Mouse (Mus musculus) CH12.LX (cell line): ENCODE results near the gene Kcnma1. TPM values are rescaled to one million over a fixed set of nuclear protein-coding genes. Genes with fewer than 3 reads are reported as not detected.

Experiments used
- DNase-seq: peaks from one replicate; pipeline ENCODE4 v3.0.0-alpha.2; 2013; ENCODE audit errors: extremely low read depth
- H3K27ac ChIP-seq: 2 replicates; pipeline ENCODE4 v1.5.1; 2012; ENCODE audit warnings: low read depth, mild to moderate bottlenecking, control low read depth, moderate library complexity; ENCODE audit not compliant: insufficient read depth
- H3K27me3 ChIP-seq: replicated peaks from 2 replicates; pipeline ENCODE3; 2012; ENCODE audit warnings: inconsistent platforms
- H3K36me3 ChIP-seq, 2 experiments: replicated peaks in 1 of 2; 2 replicates each; pipeline versions ENCODE3 to v1.6.1; 2012; ENCODE audit warnings: inconsistent platforms in 1 of 2, low read length in 1 of 2, mild to moderate bottlenecking in 1 of 2, mixed read lengths in 1 of 2, moderate library complexity in 1 of 2; ENCODE audit not compliant: control insufficient read depth in 1 of 2, insufficient read depth in 1 of 2
- H3K4me1 ChIP-seq, 2 experiments: 2 replicates each; pipeline ENCODE4 v1.6.1; 2012; ENCODE audit warnings: inconsistent platforms in 1 of 2, moderate library complexity in 1 of 2; ENCODE audit not compliant: insufficient read depth in 2 of 2, control insufficient read depth in 1 of 2
- H3K4me2 ChIP-seq: 2 replicates; pipeline ENCODE4 v1.6.1; 2012; ENCODE audit warnings: low read depth, mild to moderate bottlenecking, control low read depth; ENCODE audit not compliant: poor library complexity, insufficient read depth, severe bottlenecking
- H3K4me3 ChIP-seq, 3 experiments: fragments of 150-350 bp in 1 of 3; sonication (generic) in 1 of 3; replicated peaks in 1 of 3; 2 replicates each; pipeline versions ENCODE3 to v1.5.1; 2011 to 2012; ENCODE audit warnings: low read depth in 2 of 3, low read length in 2 of 3, mild to moderate bottlenecking in 2 of 3, moderate library complexity in 2 of 3, control low read depth in 1 of 3, improper control_type of control experiment in 1 of 3, inconsistent platforms in 1 of 3, mixed read lengths in 1 of 3; ENCODE audit not compliant: poor library complexity in 1 of 3
- H3K79me2 ChIP-seq: replicated peaks from 2 replicates; pipeline ENCODE4 v1.6.1; 2012; ENCODE audit warnings: mild to moderate bottlenecking, moderate library complexity; ENCODE audit not compliant: control insufficient read depth, poor library complexity, insufficient read depth, severe bottlenecking; ENCODE audit errors: extremely low read depth
- H3K9ac ChIP-seq: 2 replicates; pipeline ENCODE4 v1.6.1; 2012; ENCODE audit warnings: low read depth, mild to moderate bottlenecking, control low read depth, moderate library complexity; ENCODE audit not compliant: insufficient read depth
- H3K9me3 ChIP-seq: replicated peaks from 2 replicates; pipeline ENCODE3; 2012; ENCODE audit warnings: low read length, inconsistent platforms, mixed read lengths
- BHLHE40 ChIP-seq: IDR thresholded peaks from 2 replicates; pipeline ENCODE4 v1.6.1; 2011; ENCODE audit warnings: mild to moderate bottlenecking, low read depth, low read length, improper control_type of control experiment
- CHD1 ChIP-seq: IDR thresholded peaks from 2 replicates; pipeline ENCODE4 v1.6.1; 2012; ENCODE audit warnings: low read depth, low read length, improper control_type of control experiment, inconsistent platforms
- CHD2 ChIP-seq: IDR thresholded peaks from 2 replicates; pipeline ENCODE4 v1.6.1; 2011; ENCODE audit warnings: low read length, improper control_type of control experiment
- E2F4 ChIP-seq: IDR thresholded peaks from 2 replicates; pipeline ENCODE4 v1.6.1; 2011; ENCODE audit warnings: low read depth, low read length, improper control_type of control experiment; ENCODE audit not compliant: insufficient replicate concordance
- ELF1 ChIP-seq: IDR thresholded peaks from 2 replicates; pipeline ENCODE4 v1.6.1; 2014; ENCODE audit warnings: low read depth, mild to moderate bottlenecking, inconsistent platforms, low read length, improper control_type of control experiment
- EP300 ChIP-seq: IDR thresholded peaks from 2 replicates; pipeline ENCODE4 v1.6.1; 2011; ENCODE audit warnings: low read length, improper control_type of control experiment
- GABPA ChIP-seq: IDR thresholded peaks from 2 replicates; pipeline ENCODE4 v1.6.1; 2012; ENCODE audit warnings: low read depth, low read length, improper control_type of control experiment, inconsistent platforms; ENCODE audit not compliant: insufficient replicate concordance
- HCFC1 ChIP-seq: IDR thresholded peaks from 2 replicates; pipeline ENCODE4 v1.6.1; 2012; ENCODE audit warnings: low read depth, mild to moderate bottlenecking, inconsistent platforms, low read length, improper control_type of control experiment
- IRF4 ChIP-seq: IDR thresholded peaks from 2 replicates; pipeline ENCODE4 v1.6.1; 2014; ENCODE audit warnings: low read depth, mild to moderate bottlenecking, inconsistent platforms, low read length, improper control_type of control experiment
- JUN ChIP-seq: IDR thresholded peaks from 2 replicates; pipeline ENCODE4 v1.6.1; 2011; ENCODE audit warnings: low read depth, mild to moderate bottlenecking, low read length, improper control_type of control experiment, moderate library complexity; ENCODE audit not compliant: insufficient read depth
- JUND ChIP-seq: conservative IDR thresholded peaks from 2 replicates; pipeline ENCODE4 v1.6.1; 2011; ENCODE audit warnings: low read depth, low read length, improper control_type of control experiment
- MAFK ChIP-seq: IDR thresholded peaks from 2 replicates; pipeline ENCODE4 v1.6.1; 2011; ENCODE audit warnings: low read length, improper control_type of control experiment; ENCODE audit not compliant: insufficient replicate concordance
- NELFE ChIP-seq: IDR thresholded peaks from 2 replicates; pipeline ENCODE4 v1.6.1; 2011; ENCODE audit warnings: low read depth, low read length, improper control_type of control experiment
- NRF1 ChIP-seq: IDR thresholded peaks from 2 replicates; pipeline ENCODE4 v1.6.1; 2014; ENCODE audit warnings: low read depth, mild to moderate bottlenecking, inconsistent platforms, low read length, improper control_type of control experiment, moderate library complexity
- POLR2AphosphoS2 ChIP-seq: IDR thresholded peaks from 2 replicates; pipeline ENCODE4 v1.6.1; 2011; ENCODE audit warnings: low read depth, low read length, improper control_type of control experiment
- RAD21 ChIP-seq: IDR thresholded peaks from 2 replicates; pipeline ENCODE4 v1.6.1; 2011; ENCODE audit warnings: low read depth, mild to moderate bottlenecking, low read length, improper control_type of control experiment, moderate library complexity
- RCOR1 ChIP-seq: conservative IDR thresholded peaks from 2 replicates; pipeline ENCODE4 v1.6.1; 2012; ENCODE audit warnings: low read depth, mild to moderate bottlenecking, inconsistent platforms, low read length, improper control_type of control experiment
- SIN3A ChIP-seq: IDR thresholded peaks from 2 replicates; pipeline ENCODE4 v1.6.1; 2012; ENCODE audit warnings: low read length, improper control_type of control experiment, inconsistent platforms
- SMC3 ChIP-seq: IDR thresholded peaks from 2 replicates; pipeline ENCODE4 v1.6.1; 2011; ENCODE audit warnings: low read depth, low read length, improper control_type of control experiment
- UBTF ChIP-seq: IDR thresholded peaks from 2 replicates; pipeline ENCODE4 v1.6.1; 2012; ENCODE audit warnings: low read depth, mild to moderate bottlenecking, inconsistent platforms, low read length, improper control_type of control experiment, moderate library complexity
- USF2 ChIP-seq: conservative IDR thresholded peaks from 2 replicates; pipeline ENCODE4 v1.6.1; 2011; ENCODE audit warnings: low read depth, low read length, improper control_type of control experiment
- ZC3H11A ChIP-seq: IDR thresholded peaks from 2 replicates; pipeline ENCODE4 v1.6.1; 2012; ENCODE audit warnings: low read depth, mild to moderate bottlenecking, inconsistent platforms, low read length, improper control_type of control experiment
- ZKSCAN1 ChIP-seq: IDR thresholded peaks from 2 replicates; pipeline ENCODE4 v1.6.1; 2012; ENCODE audit warnings: low read depth, inconsistent platforms, low read length, improper control_type of control experiment, borderline replicate concordance
- dilution Hi-C: fragments of 300-500 bp; cut with MboI; formaldehyde crosslinking; loops from 2 replicates; pipeline ENCODE4 v1.14.3; 2020; ENCODE audit warnings: low sequenced_read_pairs; ENCODE audit not compliant: extremely low pct_unique_long_range_greater_than_20kb, extremely low pct_ligation_motif_present
- in situ Hi-C: fragments of 300-500 bp; cut with MboI; formaldehyde crosslinking; loops from 3 replicates; pipeline ENCODE4 v1.14.3; 2019; ENCODE audit warnings: low sequenced_read_pairs, low pct_ligation_motif_present, low pct_unique_long_range_greater_than_20kb, mixed read lengths
- polyA plus RNA-seq: library from polyadenylated mRNA; unstranded; fragments of >175 nt; gene quantifications from 2 replicates; pipeline ENCODE4 v1.2.1, GENCODE M21; 2012; ENCODE audit warnings: low read depth; ENCODE audit not compliant: insufficient read length
- total RNA-seq, 2 experiments: library from RNA; depleted of rRNA; stranded (reverse); fragments of 300-350 nt in 1 of 2; fragments of >200 nt in 1 of 2; gene quantifications; 2 replicates each; pipeline ENCODE4 v1.2.3; 2012 to 2014

Gene Kcnma1
- total and polyA plus RNA-seq, 3 experiments, result 0.10 to 0.17 (median 0.12) TPM

DNA sequence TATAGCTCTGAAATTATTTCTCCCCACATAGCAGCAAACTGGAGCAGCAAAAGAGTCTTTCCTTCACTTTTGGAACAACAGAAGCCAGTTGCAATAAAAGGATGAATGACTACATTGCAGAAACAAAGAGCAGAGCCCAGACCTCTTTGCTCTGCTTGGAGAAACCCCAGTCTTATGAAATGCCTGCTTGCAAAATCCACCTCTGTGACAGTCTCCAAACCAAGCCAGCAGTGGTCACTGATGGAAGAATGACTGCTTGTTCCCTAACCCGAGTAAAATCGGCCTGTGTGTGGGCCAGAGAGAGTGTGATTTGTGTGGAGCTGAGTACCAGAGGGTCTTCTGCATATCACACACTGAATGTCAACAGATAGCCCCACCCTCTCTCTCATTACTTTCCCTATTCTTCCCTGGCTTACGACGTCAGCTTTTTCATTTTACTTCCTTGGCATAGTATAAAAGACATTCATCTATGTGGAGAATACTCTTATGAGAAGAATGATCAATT, 518.0 kb downstream of the Kcnma1 start:
- dilution Hi-C loops (no loop called here), in situ Hi-C loops (no loop called here)
- H3K4me2 ChIP-seq, result no peak overlapping the region

DNA sequence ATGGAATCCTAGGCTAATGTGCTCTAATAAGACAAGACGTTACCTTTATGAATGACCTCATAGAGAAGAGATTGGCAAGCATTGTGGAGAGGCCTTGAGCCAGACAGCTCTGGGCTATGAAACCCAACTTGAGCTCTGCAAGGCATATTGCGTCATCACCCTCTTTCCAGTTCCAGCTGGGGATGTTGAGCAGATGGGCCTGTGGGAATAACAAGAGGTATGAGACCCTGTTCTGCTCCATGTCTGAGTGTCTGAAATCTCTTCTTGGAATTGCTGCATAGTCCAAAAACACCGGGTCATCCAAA, 519.8 kb downstream of the Kcnma1 start:
- H3K27me3 ChIP-seq, result no peaks in the 10 kb centered on the region
- H3K4me2 ChIP-seq, result no peak overlapping the region
- TF ChIP-seq SMC3 (no peak), NELFE (no peak), ZKSCAN1 (no peak), JUND (no peak), RAD21 (no peak), MAFK (no peak), SIN3A (no peak), E2F4 (no peak), NRF1 (no peak), BHLHE40 (no peak), POLR2AphosphoS2 (no peak)
- in situ Hi-C loops (no loop called here), dilution Hi-C loops (no loop called here)
- H3K79me2 ChIP-seq, result no peaks in the 10 kb centered on the region
- DNase-seq, result no peak
- no peaks in the 10 kb centered on the region for H3K9me3 ChIP-seq
- H3K9ac ChIP-seq, result no peak overlapping the region
- no peak overlapping the region for H3K27ac ChIP-seq
- H3K4me1 ChIP-seq, result peaks cover 0 to 4% of the 10 kb centered on the region in 2 experiments; a peak in 1 of 4 replicates
- no peak overlapping the region for H3K4me3 ChIP-seq
- H3K36me3 ChIP-seq, result no peaks in the 10 kb centered on the region

More for the DNA sequence above, 518.0 kb downstream of the Kcnma1 start:
- Histone ChIP-seq H3K79me2 (no peaks in the 10 kb centered on the region), H3K36me3 (no peaks in the 10 kb centered on the region), H3K4me3 (no peak overlapping the region), H3K9ac (no peak overlapping the region), H3K9me3 (no peaks in the 10 kb centered on the region), H3K27me3 (no peaks in the 10 kb centered on the region), H3K4me1 (peaks cover 0 to 3% of the 10 kb centered on the region in 2 experiments; a peak in 1 of 4 replicates), H3K27ac (no peak overlapping the region)
- DNase-seq, result no peak
- TF ChIP-seq BHLHE40 (no peak), ZC3H11A (no peak), HCFC1 (no peak), IRF4 (no peak), CHD2 (no peak), UBTF (no peak), SMC3 (no peak), JUN (no peak), USF2 (no peak), ELF1 (no peak), SIN3A (no peak), RCOR1 (no peak), NRF1 (no peak), CHD1 (no peak), EP300 (no peak), GABPA (no peak), ZKSCAN1 (no peak)
